Mouse (Mus musculus): Measurements from ENCODE around the gene Fchsd2. TPM values are rescaled to one million over a fixed set of nuclear protein-coding genes. Genes with fewer than 3 reads are reported as not detected.

Fchsd2 gene
- polyA plus RNA-seq, 1 experiment from 2014 or later, result 20.1 TPM

- Histone ChIP-seq H3K4me3 (ENCODE audit: low read depth, low read length) (no peak overlapping the region), H3K4me1 (replicated peaks; ENCODE audit: control insufficient read depth, insufficient read depth, low read length) (no peaks in the 10 kb centered on the region), H3K27ac (ENCODE audit: low read depth, low read length) (no peak overlapping the region), H3K36me3 (ENCODE audit: control insufficient read depth, insufficient read depth) (peaks cover 3% of the 10 kb centered on the region; the same call in 1 of the 2 replicates), H3K9me3 (ENCODE audit: control insufficient read depth) (no peaks in the 10 kb centered on the region), H3K27me3 (replicated peaks; ENCODE audit: control insufficient read depth, insufficient read depth, low read length) (no peaks in the 10 kb centered on the region), H3K4me2 (replicated peaks; ENCODE audit: low read depth) (no peak overlapping the region), H3K9ac (ENCODE audit: low read depth, low read length) (no peak overlapping the region)
- no peak for TF ChIP-seq CTCF (IDR thresholded peaks at IDR 0.05; ENCODE audit: low read depth)
- WGBS, result 83% methylated on average over 5 of the region's 5 CpGs
- ATAC-seq, result no peak
Measured at GRCm38 (mm10) chr7:101332045-101332831, 239.6 kb downstream of the Fchsd2 start.

Other genes starting within 250 kb of the Fchsd2 start
- 0.78 and 1.0 TPM in 2 replicates for gene Relt, start 229.4 kb upstream of the Fchsd2 start, polyA plus RNA-seq (2015; fragmentation: Nextera tagmentation; extraction: Ambion mirVana)
- gene Arhgef17, start 160.8 kb upstream of the Fchsd2 start, polyA plus RNA-seq (2015; fragmentation: Nextera tagmentation; extraction: Ambion mirVana), result 2.0 and 2.5 TPM in 2 replicates
- gene P2ry6, start 118.2 kb upstream of the Fchsd2 start, polyA plus RNA-seq (2015; fragmentation: Nextera tagmentation; extraction: Ambion mirVana), result 5.7 and 7.0 TPM in 2 replicates
- 2.0 and 2.6 TPM in 2 replicates for gene P2ry2, start 80.0 kb upstream of the Fchsd2 start, polyA plus RNA-seq (2015; fragmentation: Nextera tagmentation; extraction: Ambion mirVana)
- 5.2 and 6.2 TPM in 2 replicates for gene Atg16l2, start 209.4 kb downstream of the Fchsd2 start, polyA plus RNA-seq (2015; fragmentation: Nextera tagmentation; extraction: Ambion mirVana)
- 63.7 and 71.7 TPM in 2 replicates for gene Stard10, start 224.2 kb downstream of the Fchsd2 start, polyA plus RNA-seq (2015; fragmentation: Nextera tagmentation; extraction: Ambion mirVana)

Data from intestine, postnatal 0 days (tissue).